Mouse (Mus musculus) fibroblast of lung, adult 2 months (primary cell): ENCODE results near the gene Syne1.

ENCODE experiments used
- DNase-seq: peaks from one replicate; pipeline ENCODE4 v3.0.0-alpha.2; 2011; ENCODE audit warnings: low read depth

Syne1 gene

GRCm38 (mm10) chr10:5058876-5059275, 492.4 kb downstream of the Syne1 start:
- no peak for DNase-seq

GRCm38 (mm10) chr10:5057661-5058060, 493.6 kb downstream of the Syne1 start:
- no peak for DNase-seq

GRCm38 (mm10) chr10:5056940-5057339, 494.3 kb downstream of the Syne1 start:
- no peak for DNase-seq

- no peak for DNase-seq
Measured at GRCm38 (mm10) chr10:5056243-5056735, 495.0 kb downstream of the Syne1 start.

- DNase-seq = no peak
Measured at GRCm38 (mm10) chr10:5045671-5046070, 505.6 kb downstream of the Syne1 start.

- no peak for DNase-seq
Measured at GRCm38 (mm10) chr10:5045213-5045612, 506.1 kb downstream of the Syne1 start.

- DNase-seq = no peak
Measured at GRCm38 (mm10) chr10:5044481-5044880, 506.8 kb downstream of the Syne1 start.

- DNase-seq = no peak
Measured at GRCm38 (mm10) chr10:5041254-5041653, 510.0 kb downstream of the Syne1 start.

DNA sequence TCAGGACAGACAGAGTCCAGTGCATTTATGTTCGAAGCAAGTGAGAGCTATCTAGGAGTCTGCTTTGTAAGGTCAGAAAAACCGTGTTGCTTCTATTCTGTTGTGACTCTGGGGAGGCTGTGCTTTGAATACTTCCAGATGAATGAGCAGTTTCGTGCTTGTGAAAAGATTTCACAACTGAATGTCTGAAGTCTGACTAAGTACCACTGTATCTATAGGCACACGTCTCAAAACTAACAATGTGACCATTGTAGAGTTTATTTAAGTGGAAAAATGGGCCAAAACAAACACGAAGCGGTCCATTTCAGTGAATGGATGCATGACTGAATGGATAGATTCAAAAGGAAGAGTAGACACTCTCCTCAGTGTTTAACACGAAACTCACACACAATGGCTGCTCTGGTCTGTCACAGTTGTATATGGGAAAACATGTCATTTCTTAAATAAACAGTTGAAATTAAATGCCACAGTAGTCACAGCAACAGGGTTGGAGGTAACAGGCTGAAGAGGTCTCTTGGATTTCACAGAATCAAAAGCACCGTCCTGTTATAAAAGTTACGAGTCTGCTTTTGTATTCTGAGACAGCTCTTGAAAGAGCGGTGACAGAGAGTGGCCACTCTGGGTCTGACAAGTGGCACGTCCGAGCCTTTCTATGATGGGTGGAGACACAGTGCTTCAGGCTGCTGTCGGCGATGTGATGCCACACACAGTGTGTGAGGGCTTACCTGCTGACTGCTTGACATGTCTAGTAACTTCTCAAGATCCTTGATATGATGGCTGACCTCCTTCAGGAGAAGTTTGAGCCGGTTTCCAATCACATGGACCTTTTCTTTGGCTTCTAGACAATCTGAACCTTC, 518.9 kb downstream of the Syne1 start:
- no peak for DNase-seq

DNA sequence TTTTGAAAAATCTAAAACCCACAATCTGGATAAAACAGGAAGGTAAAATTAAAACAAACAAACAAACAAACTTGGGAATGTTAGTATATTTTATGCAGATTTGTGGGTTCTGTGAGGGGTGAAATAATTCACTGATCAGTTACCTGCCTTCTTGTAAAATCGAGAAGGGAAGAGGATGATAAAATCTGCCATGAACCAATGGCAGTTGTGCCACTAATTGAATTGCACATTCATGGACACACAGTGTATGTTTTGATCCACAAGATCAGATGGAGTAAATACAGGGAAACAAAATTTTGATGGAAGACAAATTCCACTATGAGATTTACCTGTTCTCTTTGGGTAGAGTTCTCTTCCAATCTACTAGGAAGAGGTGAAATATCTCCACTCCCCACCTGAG, 521.4 kb downstream of the Syne1 start:
- DNase-seq = no peak

GRCm38 (mm10) chr10:5029161-5029560, 522.1 kb downstream of the Syne1 start:
- DNase-seq = no peak

DNA sequence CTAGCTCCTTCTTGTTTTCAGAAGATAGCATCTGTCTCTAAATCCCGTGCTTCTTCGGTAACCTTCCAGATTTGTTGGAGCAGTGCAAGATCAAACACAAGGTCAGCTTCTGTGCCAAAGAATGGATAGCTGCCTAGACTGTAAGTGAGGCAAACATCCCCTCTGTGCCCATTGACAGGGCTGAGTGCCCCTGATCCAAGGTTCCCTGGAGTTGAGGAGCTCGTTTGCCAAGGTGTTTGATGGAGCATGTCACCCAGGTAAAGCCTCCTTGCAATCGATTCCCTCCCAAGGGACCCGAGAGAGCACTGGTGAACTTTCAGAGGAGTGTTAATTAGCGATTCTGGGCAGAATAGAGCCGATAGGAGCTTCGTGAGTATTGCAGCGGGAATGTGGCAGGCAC, 523.0 kb downstream of the Syne1 start:
- no peak for DNase-seq

DNA sequence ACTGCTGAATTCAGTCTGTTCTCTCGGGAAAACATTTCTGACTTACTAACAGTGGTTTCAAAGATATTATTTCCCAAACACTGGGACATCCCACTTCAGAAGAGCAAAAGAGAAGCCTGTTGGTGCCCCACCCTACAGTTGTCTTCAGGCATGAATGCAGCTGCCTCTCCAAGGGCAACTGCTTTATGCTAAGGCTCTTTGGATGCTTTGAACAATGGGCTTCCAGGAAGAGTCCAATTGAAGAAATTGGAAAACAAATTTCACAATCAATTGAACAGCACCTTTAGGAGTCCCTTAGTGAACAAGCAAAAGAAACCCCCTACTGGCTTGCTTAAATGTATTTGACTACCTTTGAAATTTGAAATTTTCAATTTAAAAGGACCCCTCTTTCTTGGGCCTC, 524.1 kb downstream of the Syne1 start:
- no peak for DNase-seq

DNA sequence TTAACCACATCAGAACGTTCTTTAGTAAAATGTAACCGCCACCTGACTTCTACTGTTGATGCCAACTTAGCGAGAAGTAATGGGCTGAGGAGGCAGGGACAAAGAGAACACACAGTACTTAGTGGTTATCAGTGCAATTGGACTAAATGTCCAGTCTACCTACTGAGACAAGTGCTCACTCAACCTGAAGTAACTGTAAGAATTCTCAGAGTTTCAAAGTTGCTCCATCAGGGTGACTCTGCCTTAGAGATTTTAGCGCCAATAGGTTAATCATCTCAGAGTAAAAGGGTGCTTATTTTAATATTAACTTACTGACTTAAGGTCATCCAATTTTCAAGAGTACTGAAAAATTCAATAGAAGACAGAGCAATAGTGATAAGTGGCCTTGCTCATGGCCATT, 525.4 kb downstream of the Syne1 start:
- DNase-seq = no peak

- no peak for DNase-seq
Measured at GRCm38 (mm10) chr10:5017148-5017547, 534.1 kb downstream of the Syne1 start.

DNA sequence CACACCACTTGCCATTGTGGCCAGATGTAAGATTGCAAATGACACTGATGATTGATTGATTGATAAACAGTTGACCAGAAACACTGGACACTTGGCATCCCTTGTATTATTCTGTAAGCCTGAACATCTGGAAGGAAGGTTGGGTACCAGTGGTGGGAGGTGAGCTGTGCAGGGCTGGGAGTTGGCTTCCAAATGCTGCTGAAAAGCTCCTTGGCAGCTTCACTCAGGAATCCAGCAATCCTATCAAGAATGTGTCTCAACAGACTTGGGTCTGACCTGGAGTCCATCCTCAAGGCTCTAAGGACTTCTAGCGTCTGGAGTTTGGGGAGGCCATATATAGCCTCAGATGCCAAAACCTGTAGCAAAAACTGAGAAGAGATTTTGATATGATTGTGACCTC, 536.3 kb downstream of the Syne1 start:
- DNase-seq = no peak

DNA sequence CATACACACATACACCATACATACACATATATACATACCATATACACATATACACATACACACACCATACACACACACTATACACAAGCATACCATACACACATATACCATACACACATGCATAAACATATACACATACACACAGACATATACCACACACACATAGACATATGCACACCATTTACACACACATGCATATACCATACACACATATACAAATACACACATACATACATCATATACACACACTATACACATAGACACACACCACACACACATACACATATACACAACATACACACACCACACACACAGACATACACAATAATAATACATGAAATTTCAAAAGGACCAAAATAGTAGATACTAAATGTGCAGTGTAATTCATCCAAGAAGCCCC, 539.3 kb downstream of the Syne1 start:
- no peak for DNase-seq

- no peak for DNase-seq
Measured at GRCm38 (mm10) chr10:5008795-5009366, 542.4 kb downstream of the Syne1 start.

GRCm38 (mm10) chr10:4996592-4996991, 554.7 kb downstream of the Syne1 start:
- DNase-seq = no peak

- DNase-seq = peak; percentile 16
Measured at GRCm38 (mm10) chr10:4993802-4994201, 557.5 kb downstream of the Syne1 start.

DNA sequence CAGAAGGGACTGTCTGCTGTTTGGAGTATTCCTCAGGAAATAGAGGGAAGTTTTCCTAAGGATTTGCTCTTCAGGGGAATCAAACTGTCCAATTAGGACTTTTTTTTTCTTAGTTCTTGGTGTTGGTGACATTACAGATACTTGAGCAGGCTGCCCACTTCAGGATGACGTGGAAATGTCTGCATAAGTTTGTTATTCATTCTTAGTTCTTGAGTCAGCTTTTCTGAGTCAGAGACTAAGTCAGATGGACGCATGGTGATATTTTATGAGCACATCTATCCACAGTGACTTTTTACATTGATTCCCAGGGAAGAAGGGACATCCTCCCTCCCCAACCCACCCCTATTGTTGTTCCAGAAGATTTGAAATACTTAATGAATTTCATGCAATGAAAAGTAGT, 567.4 kb downstream of the Syne1 start:
- DNase-seq = peak; percentile 32

DNA sequence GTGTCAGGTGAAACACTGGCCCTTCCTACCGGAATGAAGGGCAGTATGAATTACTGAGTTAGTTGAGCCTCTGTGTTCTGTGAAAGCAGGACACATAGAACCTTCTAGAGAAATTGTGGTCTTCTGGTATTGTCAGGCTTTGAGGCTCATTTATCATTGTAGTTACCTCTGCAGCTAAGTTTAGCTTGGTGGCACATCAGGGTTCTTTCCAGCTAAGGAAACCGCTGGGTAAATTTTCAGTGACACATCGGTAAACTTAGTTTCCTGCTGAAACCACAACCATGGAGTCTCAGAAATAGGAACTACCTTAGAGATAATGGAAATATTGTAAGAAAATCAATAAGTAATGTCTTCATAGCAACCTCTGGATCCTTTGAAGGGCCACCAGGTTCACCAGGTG, 573.9 kb downstream of the Syne1 start:
- DNase-seq = no peak

- no peak for DNase-seq
Measured at GRCm38 (mm10) chr10:4976557-4976956, 574.7 kb downstream of the Syne1 start.

GRCm38 (mm10) chr10:4974246-4974645, 577.0 kb downstream of the Syne1 start:
- no peak for DNase-seq
